8 mouse cellular contexts compared by ENCODE assay signal in the genomic region with DNA sequence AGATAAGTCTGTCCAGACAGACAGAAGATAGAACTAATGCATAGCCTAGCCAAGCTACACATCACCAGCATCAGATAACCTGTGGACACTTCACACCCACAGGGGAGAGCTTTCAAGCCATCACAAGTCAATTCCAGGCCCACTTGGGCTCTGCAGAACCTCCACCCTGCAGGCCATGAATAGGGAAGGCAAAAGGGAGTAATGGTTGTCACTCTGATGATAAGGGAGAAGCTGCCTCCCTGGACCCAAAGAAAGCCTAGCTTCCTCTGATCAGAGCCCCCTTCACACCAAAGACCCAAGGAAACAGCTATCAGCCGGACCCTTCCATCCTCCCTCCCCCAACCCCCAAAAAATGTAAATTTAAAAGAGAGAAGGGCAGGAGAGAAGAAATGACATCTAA. TPM values are rescaled to one million over a fixed set of nuclear protein-coding genes. Genes with fewer than 3 reads are reported as not detected.
DNase-seq lines count a peak whose midpoint lies in the region; ATAC-seq lines count a peak whose summit lies in the region.

No protein-coding gene starts in this region.

- H3K9me3 ChIP-seq in erythroblast, embryonic 14.5 days (ENCODE audit: control insufficient read depth, low read length): no peaks in the 10 kb centered on the region
- no peaks in the 10 kb centered on the region for H3K9me3 ChIP-seq in limb, embryonic 13.5 days
- H3K9me3 ChIP-seq in stomach, embryonic 15.5 days: no peaks in the 10 kb centered on the region

- no peaks in the 10 kb centered on the region for H3K27me3 ChIP-seq in erythroblast, embryonic 14.5 days (ENCODE audit: control insufficient read depth)
- no peaks in the 10 kb centered on the region for H3K27me3 ChIP-seq in limb, embryonic 13.5 days
- H3K27me3 ChIP-seq in stomach, embryonic 15.5 days (replicated peaks): no peaks in the 10 kb centered on the region

- H3K27ac ChIP-seq in limb, embryonic 13.5 days: no peak overlapping the region
- no peak overlapping the region for H3K27ac ChIP-seq in stomach, embryonic 15.5 days

- peak; percentile 6 for DNase-seq in thymus, postnatal 14 days
- no peak for DNase-seq in thymus, postnatal 0 days (ENCODE audit: low spot score)
- no peak for DNase-seq in embryo, embryonic 10 days (ENCODE audit: low spot score)
- DNase-seq in cerebellum, adult 8-10 months: no peak

- peak overlapping the region; percentile 88; the same call in 1 of the 2 replicates for H3K9ac ChIP-seq in limb, embryonic 13.5 days
- H3K9ac ChIP-seq in stomach, embryonic 15.5 days: no peak overlapping the region

- WGBS in limb, embryonic 13.5 days: 17% methylated on average over 1 of the region's 1 CpGs
- WGBS in stomach, embryonic 15.5 days: 38% methylated on average over 1 of the region's 1 CpGs

- H3K4me1 ChIP-seq in erythroblast, embryonic 14.5 days (ENCODE audit: control insufficient read depth): peaks cover 22% of the 10 kb centered on the region
- peaks cover 8% of the 10 kb centered on the region for H3K4me1 ChIP-seq in limb, embryonic 13.5 days
- H3K4me1 ChIP-seq in stomach, embryonic 15.5 days: no peaks in the 10 kb centered on the region

- H3K4me2 ChIP-seq in limb, embryonic 13.5 days (replicated peaks): peak overlapping the region; percentile 81
- H3K4me2 ChIP-seq in stomach, embryonic 15.5 days: peak overlapping the region; percentile 85

- no peaks in the 10 kb centered on the region for H3K36me3 ChIP-seq in erythroblast, embryonic 14.5 days (ENCODE audit: control insufficient read depth)
- H3K36me3 ChIP-seq in limb, embryonic 13.5 days: no peaks in the 10 kb centered on the region
- no peaks in the 10 kb centered on the region for H3K36me3 ChIP-seq in stomach, embryonic 15.5 days

- no peak for ATAC-seq in erythroblast, adult 5-6 weeks (replicated peaks; ENCODE audit: low FRiP score, poor library complexity, severe bottlenecking)
- no peak for ATAC-seq in limb, embryonic 13.5 days (ENCODE audit: low FRiP score, low read depth)
- ATAC-seq in stomach, embryonic 15.5 days (ENCODE audit: insufficient read depth, low FRiP score, low read depth): no peak

- H3K4me3 ChIP-seq in erythroblast, embryonic 14.5 days (replicated peaks): peak overlapping the region; percentile 92
- H3K4me3 ChIP-seq in limb, embryonic 13.5 days: peak overlapping the region; percentile 87
- peak overlapping the region; percentile 83 for H3K4me3 ChIP-seq in stomach, embryonic 15.5 days (replicated peaks)

RNA-seq across cellular contexts. Expression of a gene that starts 1.4 kb away (rescaled TPM):
- 0.01 and 0.13 TPM in 2 replicates for polyA plus RNA-seq in erythroblast, embryonic 14.5 days (2012)
- total RNA-seq in erythroblast, adult 5-6 weeks (2015; ENCODE audit: low replicate concordance): 10.2 and 10.7 TPM in 2 replicates
- 22.8 and 30.2 TPM in 2 replicates for total RNA-seq in erythroblast, adult 5-6 weeks (2017; ENCODE audit: low replicate concordance)
- 5.1 and 5.5 TPM in 2 replicates for polyA plus RNA-seq in thymus, postnatal 0 days (2015; fragmentation: Nextera tagmentation; extraction: Ambion mirVana)
- polyA plus RNA-seq in limb, embryonic 13.5 days (2015; fragmentation: Nextera tagmentation; extraction: Ambion mirVana): 6.5 and 6.7 TPM in 2 replicates
- polyA plus RNA-seq in stomach, embryonic 15.5 days (2015; fragmentation: Nextera tagmentation; extraction: Ambion mirVana): 8.5 and 9.0 TPM in 2 replicates
